18 mouse cellular contexts compared by ENCODE assay signal in genomic region chr5:53716462-53716861, GRCm38 (mm10). TPM values are rescaled to one million over a fixed set of nuclear protein-coding genes. Genes with fewer than 3 reads are reported as not detected.
"Had no signal": no experiment of that assay in that cellular context is flagged by ENCODE, and none has a peak within 500 bp of the region (broad histone marks: within the 10 kb centered on the region; RNA-seq: fewer than 3 reads in every experiment).

No protein-coding gene starts in this region.

- H3K9ac ChIP-seq: liver, embryonic 13.5 days; liver, postnatal 0 days; neural tube, embryonic 12.5 days had no signal

- H3K4me1 ChIP-seq: limb, embryonic 10.5 days; liver, embryonic 13.5 days; neural tube, embryonic 12.5 days had no signal

- H3K36me3 ChIP-seq: limb, embryonic 10.5 days; liver, embryonic 13.5 days; midbrain, embryonic 10.5 days; neural tube, embryonic 12.5 days had no signal

- DNase-seq: kidney, adult 8-10 months; kidney, postnatal 25 days; liver, embryonic 13.5 days; liver, postnatal 0 days; midbrain, embryonic 14.5 days; retina, postnatal 1 day; right cerebral cortex, postnatal 4 days; spleen, adult 18-20 months; thymus, postnatal 36 days had no signal

- H3K4me3 ChIP-seq: left cerebral cortex, adult 2 months; limb, embryonic 10.5 days; liver, embryonic 13.5 days; midbrain, embryonic 10.5 days; neural tube, embryonic 12.5 days had no signal

- ATAC-seq: intestine, postnatal 0 days; liver, postnatal 0 days had no signal

- H3K27me3 ChIP-seq: liver, embryonic 13.5 days; neural tube, embryonic 12.5 days had no signal

- H3K4me2 ChIP-seq: liver, embryonic 13.5 days; neural tube, embryonic 12.5 days had no signal

- H3K9me3 ChIP-seq: limb, embryonic 10.5 days; liver, embryonic 13.5 days; midbrain, embryonic 10.5 days; neural tube, embryonic 12.5 days had no signal

- H3K27ac ChIP-seq: left cerebral cortex, adult 2 months; limb, embryonic 10.5 days; liver, embryonic 13.5 days; midbrain, embryonic 10.5 days; neural tube, embryonic 12.5 days had no signal

RNA-seq across cellular contexts. Expression of gene Cckar, which starts 9.0 kb away (rescaled TPM):
- total RNA-seq: megakaryocyte, adult 5-6 weeks; monocyte, adult 5-6 weeks; neutrophil, adult 5-6 weeks had no signal
- polyA plus RNA-seq: thymus, postnatal 0 days had no signal
